ENCODE assay signal across 8 mouse cellular contexts in the genomic region with DNA sequence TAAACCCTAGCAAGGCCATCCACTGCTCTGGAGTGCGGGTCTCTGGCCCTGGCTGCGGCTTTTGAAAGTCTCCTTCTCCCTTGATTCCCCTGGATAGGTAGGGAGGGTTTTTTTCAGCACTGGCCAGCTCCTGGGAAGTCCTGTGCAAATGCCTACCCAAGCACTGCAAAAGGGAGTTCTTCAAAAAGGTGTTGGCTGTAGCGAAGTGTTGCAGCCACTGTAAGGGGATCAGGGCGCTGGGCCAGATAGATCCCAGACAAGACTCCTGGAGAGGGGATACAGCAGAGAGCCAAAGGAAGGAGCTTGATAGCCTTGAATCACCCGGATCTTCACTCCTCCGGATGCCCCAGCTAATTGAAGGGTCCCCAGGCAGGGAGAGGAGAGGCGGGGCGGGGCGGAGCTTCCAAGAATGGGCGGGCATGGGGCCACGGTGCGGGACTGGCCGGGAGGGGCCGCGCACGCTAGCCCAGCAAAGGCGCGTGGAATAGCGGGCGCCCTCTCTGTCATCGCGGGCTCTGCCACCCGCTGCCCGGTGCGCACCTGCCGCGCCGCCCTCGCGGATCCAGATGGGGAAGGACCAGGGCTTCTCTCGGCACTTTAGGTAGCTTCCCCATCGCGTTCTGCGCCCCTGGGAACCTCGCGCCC. TPM values are rescaled to one million over a fixed set of nuclear protein-coding genes. Genes with fewer than 3 reads are reported as not detected.
A peak's percentile ranks its signal among the peaks of the same experiment; 100 is the strongest.
DNase-seq lines count a peak whose midpoint lies in the region; ATAC-seq lines count a peak whose summit lies in the region.

No protein-coding gene starts in this region.

- H3K9ac ChIP-seq in heart, embryonic 14.5 days (ENCODE audit: low read length), result no peak overlapping the region
- no peak overlapping the region for H3K9ac ChIP-seq in embryonic facial prominence, embryonic 14.5 days (ENCODE audit: low read depth, low read length)
- H3K9ac ChIP-seq in limb, embryonic 13.5 days, result no peak overlapping the region

- peak overlapping the region; percentile 46 for H3K4me2 ChIP-seq in heart, embryonic 14.5 days (ENCODE audit: low read length)
- peak overlapping the region; percentile 46 for H3K4me2 ChIP-seq in embryonic facial prominence, embryonic 14.5 days (ENCODE audit: low read depth, low read length)
- H3K4me2 ChIP-seq in limb, embryonic 13.5 days (replicated peaks), result peak overlapping the region; percentile 55

- ATAC-seq in heart, embryonic 14.5 days (ENCODE audit: insufficient number of reproducible peaks, insufficient read depth, low FRiP score, low read depth), result no peak
- ATAC-seq in embryonic facial prominence, embryonic 14.5 days (ENCODE audit: low read depth), result 0 out of 2 replicates have a peak, but pooled peaks have one; percentile 33
- no peak for ATAC-seq in limb, embryonic 13.5 days (ENCODE audit: low FRiP score, low read depth)

- peak overlapping the region in 1 of 2 experiments; percentile 20; a peak in 2 of 4 replicates for H3K4me3 ChIP-seq in heart, embryonic 14.5 days (ENCODE audit: control insufficient read depth in 1 of 2, insufficient read depth in 1 of 2, low read depth in 1 of 2, low read length in 2 of 2)
- H3K4me3 ChIP-seq in embryonic facial prominence, embryonic 14.5 days (ENCODE audit: low read depth, low read length), result peak overlapping the region; percentile 27
- peak overlapping the region; percentile 31 for H3K4me3 ChIP-seq in limb, embryonic 13.5 days

- H3K27ac ChIP-seq in heart, embryonic 14.5 days (replicated peaks in 1 of 2; ENCODE audit: control insufficient read depth in 1 of 2, insufficient read depth in 1 of 2, low read depth in 2 of 2, low read length in 2 of 2), result no peak overlapping the region
- H3K27ac ChIP-seq in embryonic facial prominence, embryonic 14.5 days (replicated peaks; ENCODE audit: low read depth, low read length), result no peak overlapping the region
- no peak overlapping the region for H3K27ac ChIP-seq in limb, embryonic 13.5 days

- DNase-seq in heart, adult 9 months (ENCODE audit: low spot score in 2 of 2), result no peak
- DNase-seq in ES-CJ7 (ENCODE audit: low read depth, low spot score), result peak; percentile 75
- no peak for DNase-seq in embryonic facial prominence, embryonic 14.5 days (ENCODE audit: low spot score)
- DNase-seq in spleen, postnatal 36 days (ENCODE audit: low spot score in 2 of 2), result no peak
- DNase-seq in left cerebral cortex, postnatal 36 days (ENCODE audit: low spot score in 2 of 2), result no peak
- DNase-seq in thymus, adult 18-20 months, result no peak

- intact Hi-C loops in left cerebral cortex, postnatal 36 days (cut with DNase I), result no loop called here

- H3K4me1 ChIP-seq in heart, embryonic 14.5 days (ENCODE audit: control insufficient read depth in 2 of 2, insufficient read depth in 2 of 2, low read length in 2 of 2), result peaks cover 0 to 13% of the 10 kb centered on the region in 2 experiments; a peak in 2 of 4 replicates
- 0 out of 2 replicates have a peak, but pooled peaks cover 11% of the 10 kb centered on the region for H3K4me1 ChIP-seq in embryonic facial prominence, embryonic 14.5 days (ENCODE audit: control insufficient read depth, insufficient read depth, low read length)
- H3K4me1 ChIP-seq in limb, embryonic 13.5 days, result peaks cover 11% of the 10 kb centered on the region

- H3K27me3 ChIP-seq in heart, embryonic 14.5 days (ENCODE audit: control insufficient read depth, insufficient read depth, low read length), result peaks cover 79% of the 10 kb centered on the region
- H3K27me3 ChIP-seq in embryonic facial prominence, embryonic 14.5 days (replicated peaks; ENCODE audit: control insufficient read depth, insufficient read depth, low read length), result peaks cover 86% of the 10 kb centered on the region
- peaks cover 94% of the 10 kb centered on the region for H3K27me3 ChIP-seq in limb, embryonic 13.5 days

- H3K36me3 ChIP-seq in heart, embryonic 14.5 days (ENCODE audit: control insufficient read depth, insufficient read depth, low read length), result no peaks in the 10 kb centered on the region
- no peaks in the 10 kb centered on the region for H3K36me3 ChIP-seq in embryonic facial prominence, embryonic 14.5 days (ENCODE audit: control insufficient read depth, insufficient read depth, low read length)
- H3K36me3 ChIP-seq in limb, embryonic 13.5 days, result no peaks in the 10 kb centered on the region

- H3K9me3 ChIP-seq in heart, embryonic 14.5 days (ENCODE audit: control insufficient read depth, low read length), result no peaks in the 10 kb centered on the region
- H3K9me3 ChIP-seq in embryonic facial prominence, embryonic 14.5 days (ENCODE audit: control insufficient read depth, low read length), result no peaks in the 10 kb centered on the region
- H3K9me3 ChIP-seq in limb, embryonic 13.5 days, result no peaks in the 10 kb centered on the region

- WGBS in heart, embryonic 14.5 days, result 2% methylated on average over 33 of the region's 36 CpGs
- 3% methylated on average over 13 of the region's 36 CpGs for WGBS in embryonic facial prominence, embryonic 14.5 days
- WGBS in limb, embryonic 13.5 days, result under 1% methylated on average over 36 of the region's 36 CpGs

RNA-seq across cellular contexts. Expression of a gene that starts 12.6 kb away (rescaled TPM):
- 0.09 and 0.18 TPM in 2 replicates for polyA plus RNA-seq in heart, embryonic 14.5 days (2014; fragmentation: Nextera tagmentation; extraction: Ambion mirVana)
- polyA plus RNA-seq in embryonic facial prominence, embryonic 14.5 days (2014; fragmentation: Nextera tagmentation; extraction: Ambion mirVana), result 0.51 and 0.87 TPM in 2 replicates
- polyA plus RNA-seq in limb, embryonic 13.5 days (2015; fragmentation: Nextera tagmentation; extraction: Ambion mirVana), result 0.68 and 0.78 TPM in 2 replicates
- total RNA-seq in left cerebral cortex, postnatal 36 days (2021), result 1 to 10 TPM; 1.5 to 2.7 TPM

RNA-seq across cellular contexts. Expression of a gene that starts 33.9 kb away (rescaled TPM):
- 228 and 254 TPM in 2 replicates for polyA plus RNA-seq in heart, embryonic 14.5 days (2014; fragmentation: Nextera tagmentation; extraction: Ambion mirVana)
- 477 and 497 TPM in 2 replicates for polyA plus RNA-seq in embryonic facial prominence, embryonic 14.5 days (2014; fragmentation: Nextera tagmentation; extraction: Ambion mirVana)
- polyA plus RNA-seq in limb, embryonic 13.5 days (2015; fragmentation: Nextera tagmentation; extraction: Ambion mirVana), result 433 and 435 TPM in 2 replicates
- 10 to 100 TPM; 32.5 to 37.7 TPM for total RNA-seq in left cerebral cortex, postnatal 36 days (2021)

RNA-seq across cellular contexts. Expression of a gene that starts 40.7 kb away (rescaled TPM):
- polyA plus RNA-seq in heart, embryonic 14.5 days (2014; fragmentation: Nextera tagmentation; extraction: Ambion mirVana), result 58.7 and 60.1 TPM in 2 replicates
- 68.3 and 74.7 TPM in 2 replicates for polyA plus RNA-seq in embryonic facial prominence, embryonic 14.5 days (2014; fragmentation: Nextera tagmentation; extraction: Ambion mirVana)
- 84.4 and 94.9 TPM in 2 replicates for polyA plus RNA-seq in limb, embryonic 13.5 days (2015; fragmentation: Nextera tagmentation; extraction: Ambion mirVana)
- 10 to 100 TPM; 38.6 to 46.2 TPM for total RNA-seq in left cerebral cortex, postnatal 36 days (2021)

RNA-seq across cellular contexts. Expression of a gene that starts 54.6 kb away (rescaled TPM):
- polyA plus RNA-seq in heart, embryonic 14.5 days (2014; fragmentation: Nextera tagmentation; extraction: Ambion mirVana), result 17.7 and 18.4 TPM in 2 replicates
- 22.6 and 26.1 TPM in 2 replicates for polyA plus RNA-seq in embryonic facial prominence, embryonic 14.5 days (2014; fragmentation: Nextera tagmentation; extraction: Ambion mirVana)
- 37.8 and 37.9 TPM in 2 replicates for polyA plus RNA-seq in limb, embryonic 13.5 days (2015; fragmentation: Nextera tagmentation; extraction: Ambion mirVana)
- total RNA-seq in left cerebral cortex, postnatal 36 days (2021), result 10 to 100 TPM; 24.8 to 27.9 TPM
